Mouse (Mus musculus) liver, postnatal 0 days (tissue): Measurements from ENCODE around the gene Tbc1d23. TPM values are rescaled to one million over a fixed set of nuclear protein-coding genes. Genes with fewer than 3 reads are reported as not detected.
A peak's percentile ranks its signal among the peaks of the same experiment; 100 is the strongest.

ENCODE experiments used
- ATAC-seq: fragments of 200-750 bp; cut with Nextera tagmentation; 2 replicates; pipeline ENCODE4 v1.8.0; 2017; ENCODE audit warnings: mild to moderate bottlenecking, moderate library complexity
- DNase-seq: peaks from one replicate; pipeline ENCODE4 v3.0.0-alpha.2; 2016
- H3K27ac ChIP-seq: fragments of 300-500 bp; sonication (generic); 2 replicates; pipeline ENCODE4 v1.5.1; 2014; ENCODE audit warnings: antibody characterized with exemption, moderate library complexity, mild to moderate bottlenecking, low read depth
- H3K27me3 ChIP-seq: fragments of 300-500 bp; sonication (generic); 2 replicates; pipeline ENCODE4 v1.6.1; 2014; ENCODE audit warnings: low read length, control low read depth, mixed read lengths; ENCODE audit not compliant: insufficient read depth
- H3K36me3 ChIP-seq: fragments of 300-500 bp; sonication (generic); replicated peaks from 2 replicates; pipeline ENCODE4 v1.6.1; 2014; ENCODE audit warnings: mild to moderate bottlenecking, control low read depth, low read length, moderate library complexity, mixed read lengths; ENCODE audit not compliant: insufficient read depth
- H3K4me1 ChIP-seq: fragments of 300-500 bp; sonication (generic); 2 replicates; pipeline ENCODE4 v1.6.1; 2014; ENCODE audit warnings: antibody characterized with exemption, mild to moderate bottlenecking, control low read depth; ENCODE audit not compliant: insufficient read depth
- H3K4me2 ChIP-seq: fragments of 300-500 bp; sonication (generic); 2 replicates; pipeline ENCODE4 v1.6.1; 2014; ENCODE audit warnings: low read depth, mild to moderate bottlenecking, low read length, moderate library complexity, mixed read lengths
- H3K4me3 ChIP-seq: fragments of 300-500 bp; sonication (generic); 2 replicates; pipeline ENCODE4 v1.5.1; 2014; ENCODE audit warnings: low read depth, low read length
- H3K9ac ChIP-seq: fragments of 300-500 bp; sonication (generic); replicated peaks from 2 replicates; pipeline ENCODE4 v1.6.1; 2014; ENCODE audit warnings: mild to moderate bottlenecking, moderate library complexity
- H3K9me3 ChIP-seq: fragments of 300-500 bp; sonication (generic); 2 replicates; pipeline ENCODE4 v1.6.1; 2016; ENCODE audit warnings: mild to moderate bottlenecking, control low read depth, low read length, mixed read lengths
- CTCF ChIP-seq: sonication (generic); IDR thresholded peaks from 2 replicates; pipeline ENCODE4 v1.5.1; 2016; ENCODE audit warnings: antibody characterized with exemption, low read depth
- EP300 ChIP-seq: IDR thresholded peaks from 2 replicates; pipeline ENCODE4 v1.6.1; 2016; ENCODE audit warnings: antibody characterized with exemption, low read depth, mild to moderate bottlenecking
- whole genome bisulfite sequencing: fragments of 180-500 bp; shearing (Covaris S2); extraction: QIAGEN DNeasy Blood & Tissue Kit; methylation state at CpG from one replicate; pipeline ENCODE4 v1.1.7; 2014; ENCODE audit not compliant: insufficient replicate concordance; 5-methylcytosine and 5-hydroxymethylcytosine counted together
- polyA plus RNA-seq: library from polyadenylated mRNA; unstranded; fragments of >200 nt; fragmentation: Nextera tagmentation; extraction: Ambion mirVana; gene quantifications from 2 replicates; pipeline ENCODE4 v1.2.1, GENCODE M21; 2015

The Tbc1d23 gene
- polyA plus RNA-seq, 1 experiment from 2014 or later, result 6.4 TPM

DNA sequence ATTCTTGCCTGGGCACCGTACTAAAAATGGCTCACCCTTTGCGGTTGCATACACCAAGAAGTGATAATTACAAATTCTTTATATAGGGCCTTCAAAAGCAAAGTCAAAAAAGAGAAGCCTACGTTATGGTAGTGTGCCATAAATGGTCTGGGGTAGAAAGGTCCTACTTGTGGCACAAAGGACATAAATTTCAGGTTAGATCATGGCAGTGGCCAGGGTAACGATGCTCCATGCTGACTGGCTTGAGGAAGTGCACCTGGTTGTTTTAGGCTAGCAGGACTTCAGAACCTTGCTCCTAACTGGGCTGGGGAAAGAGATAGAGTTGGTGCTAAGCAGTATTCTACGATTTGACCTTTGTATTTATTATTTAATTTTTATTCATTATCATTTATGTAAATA lies 63.8 kb downstream of the Tbc1d23 start:
- 23% methylated on average over 5 of the region's 5 CpGs for WGBS
- peak; percentile 14 for ATAC-seq

DNA sequence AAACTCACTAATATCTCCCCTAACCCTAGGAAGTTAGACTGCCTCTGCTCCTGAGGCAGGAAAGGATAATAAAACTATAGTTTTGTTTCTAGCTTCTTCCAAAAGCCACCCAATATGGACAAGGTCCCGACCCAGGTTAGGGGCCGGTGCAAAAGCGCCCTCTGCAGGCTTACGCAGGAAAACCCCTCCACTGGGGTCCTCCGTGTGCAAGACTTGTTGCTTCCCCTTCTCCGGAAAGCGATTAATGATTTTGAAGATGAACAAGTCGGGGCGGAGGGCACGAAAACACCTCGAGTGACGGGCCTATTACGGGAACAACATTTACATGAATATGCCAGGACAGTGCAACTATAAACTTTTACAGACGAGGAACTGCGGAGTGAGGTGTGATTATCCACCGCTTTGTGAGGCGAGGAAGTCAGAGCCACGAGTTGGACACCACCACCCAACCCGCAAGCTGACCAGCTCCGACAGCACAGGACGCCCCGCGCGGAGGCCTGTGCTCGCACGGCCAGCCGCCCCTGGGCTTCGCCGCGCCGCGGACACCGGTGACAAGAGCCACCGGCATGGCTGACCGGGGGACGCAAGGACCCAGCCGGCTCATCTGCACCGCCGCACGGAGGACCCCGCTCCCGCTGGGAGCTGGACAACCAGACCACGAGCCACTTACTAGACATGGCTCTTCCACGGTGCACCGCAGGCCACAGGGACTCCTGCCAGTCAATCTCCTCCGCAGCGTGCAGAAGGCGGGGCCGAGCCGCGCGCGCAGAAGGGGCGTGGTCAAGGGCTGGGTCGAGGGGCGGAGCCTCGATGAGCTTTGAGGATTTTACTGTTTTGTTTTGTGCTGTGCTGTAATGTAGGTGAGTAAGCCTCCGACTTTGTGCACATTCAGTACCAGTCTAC lies 64.4 kb downstream of the Tbc1d23 start, which contains the start of gene Nit2:
Nit2 (minus strand) TSS at position 731 of the 903 bp plus-strand sequence.
- Histone ChIP-seq H3K9me3 (no peaks in the 10 kb centered on the region), H3K4me2 (peak within 1 kb of the TSS; percentile 93), H3K36me3 (peaks cover 19% of the 10 kb centered on the region), H3K27me3 (no peaks in the 10 kb centered on the region), H3K4me3 (peak within 1 kb of the TSS; percentile 80), H3K4me1 (peaks cover 12% of the 10 kb centered on the region), H3K27ac (peak within 1 kb of the TSS; percentile 80), H3K9ac (peak within 1 kb of the TSS; percentile 81)
- WGBS, result under 1% methylated on average over 58 of the region's 58 CpGs
- TF ChIP-seq CTCF, result peak; percentile 92
- no peak for TF ChIP-seq EP300
- ATAC-seq (peak; percentile 96), DNase-seq (peak; percentile 96)

More for the DNA sequence above, 63.8 kb downstream of the Tbc1d23 start:
- H3K27me3 ChIP-seq, result no peaks in the 10 kb centered on the region
- H3K9ac ChIP-seq, result peak overlapping the region; percentile 81; the same call in 1 of the 2 replicates
- DNase-seq, result no peak
- TF ChIP-seq CTCF (no peak), EP300 (no peak)
- H3K4me1 ChIP-seq, result peaks cover 12% of the 10 kb centered on the region
- H3K4me3 ChIP-seq, result peak overlapping the region; percentile 80
- no peaks in the 10 kb centered on the region for H3K9me3 ChIP-seq
- H3K4me2 ChIP-seq, result peak overlapping the region; percentile 93
- H3K27ac ChIP-seq, result peak overlapping the region; percentile 80; the same call in 1 of the 2 replicates
- H3K36me3 ChIP-seq, result peaks cover 18% of the 10 kb centered on the region

DNA sequence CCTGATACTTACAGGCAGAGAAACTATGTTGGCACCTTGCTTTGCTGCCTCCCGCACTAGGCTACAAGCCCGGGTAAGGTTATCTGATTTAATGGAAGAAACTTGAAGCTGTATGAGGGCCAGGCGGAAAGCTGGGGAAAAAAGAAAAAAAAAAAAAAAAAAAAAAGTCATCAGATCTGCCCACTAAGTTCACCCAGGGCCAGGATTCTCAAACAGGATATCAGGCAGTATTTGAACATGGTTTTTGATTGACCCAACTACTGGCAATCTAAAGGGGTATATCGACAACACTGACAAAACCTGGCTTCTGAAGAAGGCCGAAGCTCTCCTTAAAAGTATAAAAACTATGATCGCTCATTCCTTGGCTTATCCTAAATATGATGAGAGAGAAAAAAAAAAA lies 65.2 kb downstream of the Tbc1d23 start:
- Histone ChIP-seq H3K27ac (peak overlapping the region; percentile 80), H3K27me3 (no peaks in the 10 kb centered on the region), H3K36me3 (peaks cover 22% of the 10 kb centered on the region), H3K9ac (peak overlapping the region; percentile 16; the same call in 1 of the 2 replicates), H3K9me3 (no peaks in the 10 kb centered on the region), H3K4me1 (peaks cover 12% of the 10 kb centered on the region), H3K4me2 (peak overlapping the region; percentile 93), H3K4me3 (peak overlapping the region; percentile 80)
- 63% methylated on average over 6 of the region's 6 CpGs for WGBS
- no peak for ATAC-seq
- TF ChIP-seq CTCF (no peak), EP300 (no peak)
- no peak for DNase-seq

DNA sequence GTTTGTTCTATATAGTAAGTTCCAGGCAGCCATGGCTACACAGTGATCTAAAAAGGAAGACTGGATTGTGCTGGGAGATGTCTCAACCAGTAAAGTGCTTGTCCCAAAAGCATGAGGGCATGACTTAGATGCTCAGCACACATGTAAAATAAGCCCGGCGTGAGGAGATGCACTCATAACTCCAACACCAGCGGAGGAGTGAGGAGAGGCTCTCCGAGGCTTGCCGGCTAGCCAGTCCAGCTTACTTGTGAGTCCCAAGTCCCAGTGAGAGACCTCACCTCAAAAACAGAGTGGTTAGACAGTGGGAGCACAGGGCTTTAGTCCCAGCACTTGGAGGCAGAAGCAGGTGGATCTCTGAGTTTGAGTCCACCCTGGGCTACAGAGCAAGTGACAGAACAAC lies 66.1 kb downstream of the Tbc1d23 start:
- TF ChIP-seq EP300 (no peak), CTCF (no peak)
- ATAC-seq, result no peak
- Histone ChIP-seq H3K4me3 (no peak overlapping the region), H3K4me2 (no peak overlapping the region), H3K36me3 (peaks cover 18% of the 10 kb centered on the region), H3K4me1 (peaks cover 12% of the 10 kb centered on the region), H3K27ac (no peak overlapping the region), H3K9ac (no peak overlapping the region), H3K27me3 (no peaks in the 10 kb centered on the region), H3K9me3 (no peaks in the 10 kb centered on the region)
- DNase-seq, result no peak
- 100% methylated on average over 5 of the region's 5 CpGs for WGBS

DNA sequence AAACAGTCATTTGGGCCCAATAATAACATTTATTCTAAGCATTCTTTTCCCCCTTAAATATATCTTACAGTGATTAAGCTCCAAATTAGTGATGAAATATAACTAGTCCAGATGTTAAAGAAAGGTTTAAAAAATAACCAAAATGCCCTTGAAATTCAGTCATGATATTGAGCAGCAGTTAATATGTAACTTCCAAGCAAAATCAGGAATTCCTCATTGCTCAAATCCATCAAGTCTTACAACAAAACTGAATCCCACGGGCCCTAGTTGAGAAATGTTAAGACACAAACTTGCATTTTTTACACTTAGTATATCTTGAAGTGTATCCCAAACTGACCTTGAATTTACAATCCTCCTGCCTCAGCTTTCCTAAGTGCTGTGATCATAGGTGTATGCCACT lies 67.6 kb downstream of the Tbc1d23 start:
- Histone ChIP-seq H3K36me3 (peaks cover 23% of the 10 kb centered on the region), H3K4me1 (peaks cover 16% of the 10 kb centered on the region), H3K27ac (0 out of 2 replicates have a peak overlapping the region, but pooled peaks have one; percentile 31), H3K4me2 (no peak overlapping the region), H3K9ac (no peak overlapping the region), H3K27me3 (no peaks in the 10 kb centered on the region), H3K4me3 (no peak overlapping the region), H3K9me3 (no peaks in the 10 kb centered on the region)
- ATAC-seq (no peak), DNase-seq (no peak)
- WGBS, result 52% methylated on average over 1 of the region's 1 CpGs
- TF ChIP-seq CTCF (no peak), EP300 (no peak)

DNA sequence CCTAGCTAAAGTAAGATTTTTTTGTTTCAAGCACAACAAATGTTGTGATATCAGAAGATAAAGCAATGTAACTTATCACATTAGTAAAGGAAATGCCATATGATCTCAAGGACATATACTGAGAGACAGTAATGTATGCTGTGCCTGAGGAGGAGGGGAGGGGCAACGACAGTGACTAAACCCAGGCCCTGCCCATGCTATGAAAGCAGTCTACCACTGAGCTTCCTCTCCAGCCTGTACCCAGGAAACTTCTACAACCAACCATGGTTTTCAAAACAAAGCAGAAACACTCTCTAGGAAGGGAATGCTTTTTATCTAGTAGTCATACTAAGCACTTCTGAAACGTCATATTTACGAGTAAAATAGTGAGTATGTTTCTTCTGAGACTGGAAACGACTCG lies 68.5 kb downstream of the Tbc1d23 start:
- peaks cover 26% of the 10 kb centered on the region for H3K36me3 ChIP-seq
- H3K4me1 ChIP-seq, result peaks cover 16% of the 10 kb centered on the region
- no peak overlapping the region for H3K4me3 ChIP-seq
- H3K27me3 ChIP-seq, result no peaks in the 10 kb centered on the region
- no peak overlapping the region for H3K4me2 ChIP-seq
- no peak for TF ChIP-seq EP300
- no peak for TF ChIP-seq CTCF
- WGBS, result 71% methylated on average over 5 of the region's 5 CpGs
- H3K9ac ChIP-seq, result no peak overlapping the region; the same call in 1 of the 2 replicates
- peak overlapping the region; percentile 31; the same call in 1 of the 2 replicates for H3K27ac ChIP-seq
- DNase-seq, result no peak
- no peaks in the 10 kb centered on the region for H3K9me3 ChIP-seq
- ATAC-seq, result no peak
